In genomic region chr15:27452496-27452895, GRCm38 (mm10) we compare ENCODE assay signal across 26 mouse cellular contexts. TPM values are rescaled to one million over a fixed set of nuclear protein-coding genes. Genes with fewer than 3 reads are reported as not detected.
A peak's percentile ranks its signal among the peaks of the same experiment; 100 is the strongest.
DNase-seq lines count a peak whose midpoint lies in the region; ATAC-seq and TF ChIP-seq lines count a peak whose summit lies in the region.
"Had no signal": no experiment of that assay in that cellular context is flagged by ENCODE, and none has a peak within 500 bp of the region (broad histone marks: within the 10 kb centered on the region; RNA-seq: fewer than 3 reads in every experiment).

No protein-coding gene starts in this region.

- no peaks in the 10 kb centered on the region for H3K27me3 ChIP-seq in MEL (ENCODE audit: control insufficient read depth in 1 of 2, insufficient read depth in 2 of 2, low read length in 2 of 2)
- H3K27me3 ChIP-seq: heart, embryonic 15.5 days; hindbrain, embryonic 15.5 days had no signal

- no peak overlapping the region for H3K9ac ChIP-seq in MEL (ENCODE audit: control insufficient read depth, low read depth, low read length, poor library complexity, severe bottlenecking)
- H3K9ac ChIP-seq: heart, embryonic 15.5 days; hindbrain, embryonic 15.5 days had no signal

- no peak for TF ChIP-seq RAD21 in MEL (IDR thresholded peaks at IDR 0.05; ENCODE audit: low read depth, low read length)

- peak; percentile 31 for DNase-seq in MEL (ENCODE audit: low read depth, low spot score)
- DNase-seq in NIH3T3 (ENCODE audit: low read depth): peak; percentile 50
- DNase-seq in ovary, adult 18-20 months (ENCODE audit: low spot score): no peak
- no peak for DNase-seq in layer of hippocampus, adult 9-10 months (ENCODE audit: low spot score)
- DNase-seq in urinary bladder, postnatal 14 days (ENCODE audit: low spot score): no peak
- DNase-seq in urinary bladder, adult 18-20 months (ENCODE audit: low spot score in 2 of 2): no peak
- DNase-seq: adrenal gland, adult 2 months; adrenal gland, postnatal 25 days; B cell, adult 2 months; cerebellum, adult 18-20 months; cerebellum, adult 9-11 months; cerebellum, postnatal 36 days; gastrocnemius, postnatal 25 days; heart, adult 18-20 months; heart, postnatal 14 days had no signal

- 0 out of 2 replicates have a peak, but pooled peaks have one; percentile 14 for ATAC-seq in erythroid progenitor cell, adult 5-6 weeks (replicated peaks; ENCODE audit: low FRiP score, poor library complexity, severe bottlenecking)
- peak; percentile 95 for ATAC-seq in megakaryocyte, adult 5-6 weeks (ENCODE audit: poor library complexity, severe bottlenecking)
- ATAC-seq: CD4-positive, CD25-positive, alpha-beta regulatory T cell, adult 4 months; forebrain, embryonic 16.5 days; inflammation-experienced regulatory T-cells, adult 6 months; intestine, postnatal 0 days had no signal

- no peak for TF ChIP-seq POLR2A in MEL (IDR thresholded peaks at IDR 0.05; ENCODE audit: control insufficient read depth in 1 of 2, insufficient read depth in 1 of 2, low read depth in 1 of 2, low read length in 2 of 2, poor library complexity in 1 of 2)

- TF ChIP-seq CTCF in MEL (IDR thresholded peaks at IDR 0.05 in 2 of 3, conservative IDR thresholded peaks at IDR 0.05 in 1 of 3; ENCODE audit: control insufficient read depth in 1 of 3, insufficient read depth in 1 of 3, low read depth in 2 of 3, low read length in 3 of 3, poor library complexity in 1 of 3, severe bottlenecking in 1 of 3): no peak

- peak overlapping the region in 1 of 2 experiments; percentile 22; a peak in 1 of 4 replicates for H3K4me3 ChIP-seq in MEL (ENCODE audit: control insufficient read depth in 1 of 2, insufficient read depth in 1 of 2, low read depth in 2 of 2, low read length in 2 of 2)
- H3K4me3 ChIP-seq: erythroblast, embryonic 14.5 days; heart, embryonic 10.5 days; heart, embryonic 15.5 days; hindbrain, embryonic 15.5 days had no signal

- H3K79me2 ChIP-seq in MEL (ENCODE audit: control insufficient read depth, insufficient read depth, low read length, poor library complexity): no peaks in the 10 kb centered on the region

- TF ChIP-seq EP300 in MEL (IDR thresholded peaks at IDR 0.05; ENCODE audit: low read depth in 1 of 2, low read length in 2 of 2): no peak

- no peaks in the 10 kb centered on the region for H3K9me3 ChIP-seq in MEL (replicated peaks; ENCODE audit: insufficient read depth, low read length)
- H3K9me3 ChIP-seq: G1E; heart, embryonic 10.5 days; heart, embryonic 15.5 days; hindbrain, embryonic 15.5 days had no signal

- H3K36me3 ChIP-seq in MEL (ENCODE audit: control insufficient read depth in 1 of 2, insufficient read depth in 2 of 2, low read length in 2 of 2): peaks cover 0 to 14% of the 10 kb centered on the region in 2 experiments; a peak in 2 of 4 replicates
- H3K36me3 ChIP-seq: G1E; heart, embryonic 10.5 days; heart, embryonic 15.5 days; hindbrain, embryonic 15.5 days had no signal

- H3K27ac ChIP-seq in MEL (ENCODE audit: control insufficient read depth, low read depth, low read length): peak overlapping the region; percentile 26; the same call in 1 of the 2 replicates
- H3K27ac ChIP-seq: heart, embryonic 10.5 days; heart, embryonic 15.5 days; hindbrain, embryonic 15.5 days had no signal

- peaks cover 12 to 15% of the 10 kb centered on the region in 2 experiments for H3K4me1 ChIP-seq in MEL (ENCODE audit: control insufficient read depth in 1 of 2, insufficient read depth in 2 of 2, low read length in 2 of 2)
- H3K4me1 ChIP-seq: heart, embryonic 15.5 days; hindbrain, embryonic 15.5 days had no signal

TF ChIP-seq in MEL, 35 proteins besides CTCF, POLR2A, EP300 and RAD21:
- TF ChIP-seq ZC3H11A (IDR thresholded peaks at IDR 0.05; ENCODE audit: low read depth, low read length): no peak
- TF ChIP-seq ETS1 (IDR thresholded peaks at IDR 0.05; ENCODE audit: low read depth, low read length): peak; percentile 17; the same call in 1 of the 2 replicates
- TF ChIP-seq CHD1 (IDR thresholded peaks at IDR 0.05; ENCODE audit: low read depth, low read length): no peak
- TF ChIP-seq MEF2A (IDR thresholded peaks at IDR 0.05; ENCODE audit: extremely low read depth, insufficient replicate concordance, low read depth, low read length, poor library complexity, severe bottlenecking): no peak
- TF ChIP-seq ZNF384 (IDR thresholded peaks at IDR 0.05; ENCODE audit: low read depth, low read length): no peak
- no peak for TF ChIP-seq KAT2A (conservative IDR thresholded peaks at IDR 0.05; ENCODE audit: low read depth, low read length)
- no peak for TF ChIP-seq BHLHE40 (IDR thresholded peaks at IDR 0.05; ENCODE audit: borderline replicate concordance, low read depth, low read length)

RNA-seq across cellular contexts. Expression of gene Ank, which starts 14.0 kb away (rescaled TPM):
- 0.04 and 0.07 TPM in 2 replicates for total RNA-seq in MEL (2012; rRNA removed)
- polyA plus RNA-seq in MEL (2012; ENCODE audit: insufficient read depth in 1 of 2, insufficient read length in 2 of 2, low read depth in 1 of 2, low replicate concordance in 2 of 2, missing spikeins in 1 of 2): under 1 TPM in 1 of 2 experiments, not detected in 1; 0.15 TPM
- 137 and 158 TPM in 2 replicates for total RNA-seq in erythroid progenitor cell, adult 5-6 weeks (2015; ENCODE audit: low replicate concordance)
- 64.9 and 79.8 TPM in 2 replicates for total RNA-seq in erythroid progenitor cell, adult 5-6 weeks (2017; ENCODE audit: low replicate concordance)
- total RNA-seq in megakaryocyte, adult 5-6 weeks (2015): 44.6 and 46.5 TPM in 2 replicates
- 12.7 and 15.5 TPM in 2 replicates for total RNA-seq in megakaryocyte, adult 5-6 weeks (2017)

Comparison
In these comparisons a context has a peak if more than half of its experiments do, and no peak if none do; other contexts are left out.
1. DNase-seq: peak in MEL (single experiment) and NIH3T3 (single experiment); none in ovary, adult 18-20 months (single experiment), layer of hippocampus, adult 9-10 months (single experiment), urinary bladder, postnatal 14 days (single experiment) and urinary bladder, adult 18-20 months (0 of 2).
2. RNA of gene Ank, which starts 14.0 kb away (total RNA-seq): 64.9 to 158 TPM in erythroid progenitor cell, adult 5-6 weeks and 12.7 to 46.5 TPM in megakaryocyte, adult 5-6 weeks; 0.04 to 0.07 TPM in MEL; every median in the first group is over 10 times any median in the second.